Mouse (Mus musculus) hindbrain, embryonic 10.5 days (tissue): ENCODE results near the gene Prpf38b. TPM values are rescaled to one million over a fixed set of nuclear protein-coding genes. Genes with fewer than 3 reads are reported as not detected.
"Not testable (repeated sequence)": the region's sequence is repeated elsewhere in the genome, so short reads cannot be mapped to it uniquely, and the experiment has no call there.

Source experiments
- DNase-seq: peaks from one replicate; pipeline ENCODE4 v3.0.0-alpha.2; 2017; ENCODE audit warnings: low spot score
- H3K27ac ChIP-seq: fragments of 300-500 bp; sonication (generic); 2 replicates; pipeline ENCODE4 v1.5.1; 2016; ENCODE audit warnings: mild to moderate bottlenecking, moderate library complexity
- H3K27me3 ChIP-seq: fragments of 300-500 bp; sonication (generic); 2 replicates; pipeline ENCODE4 v1.6.1; 2016; ENCODE audit warnings: mild to moderate bottlenecking; ENCODE audit not compliant: poor library complexity, insufficient read depth, severe bottlenecking
- H3K36me3 ChIP-seq: fragments of 300-500 bp; sonication (generic); 2 replicates; pipeline ENCODE4 v1.6.1; 2016; ENCODE audit warnings: mild to moderate bottlenecking, moderate library complexity
- H3K4me1 ChIP-seq: fragments of 300-500 bp; sonication (generic); replicated peaks from 2 replicates; pipeline ENCODE4 v1.6.1; 2016; ENCODE audit warnings: mild to moderate bottlenecking
- H3K4me3 ChIP-seq: fragments of 300-500 bp; sonication (generic); 2 replicates; pipeline ENCODE4 v1.5.1; 2016; ENCODE audit warnings: mild to moderate bottlenecking, moderate library complexity
- H3K9me3 ChIP-seq: fragments of 300-500 bp; sonication (generic); 2 replicates; pipeline ENCODE4 v1.6.1; 2016; ENCODE audit warnings: mild to moderate bottlenecking, moderate library complexity
- WGBS: fragments of 180-500 bp; shearing (Covaris S2); methylation state at CpG from one replicate; pipeline ENCODE4 v1.1.7; 2016; 5-methylcytosine and 5-hydroxymethylcytosine counted together
- polyA plus RNA-seq: library from polyadenylated mRNA; unstranded; fragments of >200 nt; fragmentation: Nextera tagmentation; extraction: Ambion mirVana; gene quantifications from 2 replicates; pipeline ENCODE4 v1.2.1, GENCODE M21; 2016

Prpf38b gene
- polyA plus RNA-seq, 1 experiment from 2014 or later, result 52.6 TPM

- WGBS, result 96% methylated on average over 3 of the region's 3 CpGs
- H3K9me3 ChIP-seq, result no peaks in the 10 kb centered on the region
- no peak overlapping the region for H3K27ac ChIP-seq
- no peaks in the 10 kb centered on the region for H3K36me3 ChIP-seq
- no peak overlapping the region for H3K4me3 ChIP-seq
- no peaks in the 10 kb centered on the region for H3K27me3 ChIP-seq
- DNase-seq, result no peak
- H3K4me1 ChIP-seq, result no peaks in the 10 kb centered on the region
Observed at GRCm38 (mm10) chr3:108867449-108867848, 44.1 kb downstream of the Prpf38b start.

- 88% methylated on average over 3 of the region's 3 CpGs for WGBS
- Histone ChIP-seq H3K4me1 (no peaks in the 10 kb centered on the region), H3K4me3 (no peak overlapping the region), H3K27ac (no peak overlapping the region), H3K27me3 (no peaks in the 10 kb centered on the region), H3K36me3 (no peaks in the 10 kb centered on the region), H3K9me3 (no peaks in the 10 kb centered on the region)
- no peak for DNase-seq
Observed at GRCm38 (mm10) chr3:108865676-108866075, 45.9 kb downstream of the Prpf38b start.

- H3K4me3 ChIP-seq, result no peak overlapping the region
- H3K36me3 ChIP-seq, result no peaks in the 10 kb centered on the region
- no peak for DNase-seq
- 36% methylated on average over 3 of the region's 3 CpGs for WGBS
- no peaks in the 10 kb centered on the region for H3K9me3 ChIP-seq
- no peaks in the 10 kb centered on the region for H3K4me1 ChIP-seq
- no peak overlapping the region for H3K27ac ChIP-seq
- no peaks in the 10 kb centered on the region for H3K27me3 ChIP-seq
Observed at GRCm38 (mm10) chr3:108865129-108865528, 46.4 kb downstream of the Prpf38b start.

GRCm38 (mm10) chr3:108863091-108863490 is 48.4 kb downstream of the Prpf38b start:
- no peak for DNase-seq
- Histone ChIP-seq H3K27me3 (no peaks in the 10 kb centered on the region), H3K36me3 (no peaks in the 10 kb centered on the region), H3K4me1 (peaks cover 6% of the 10 kb centered on the region), H3K27ac (no peak overlapping the region), H3K9me3 (no peaks in the 10 kb centered on the region), H3K4me3 (no peak overlapping the region)
- 96% methylated on average over 10 of the region's 10 CpGs for WGBS

GRCm38 (mm10) chr3:108862282-108862681 is 49.2 kb downstream of the Prpf38b start:
- H3K9me3 ChIP-seq, H3K36me3 ChIP-seq, H3K4me1 ChIP-seq, H3K4me3 ChIP-seq, H3K27me3 ChIP-seq, DNase-seq, H3K27ac ChIP-seq: not testable (repeated sequence)
- 94% methylated on average over 4 of the region's 4 CpGs for WGBS

- peaks cover 19% of the 10 kb centered on the region for H3K4me1 ChIP-seq
- H3K9me3 ChIP-seq, result no peaks in the 10 kb centered on the region
- no peaks in the 10 kb centered on the region for H3K36me3 ChIP-seq
- no peak for DNase-seq
- no peaks in the 10 kb centered on the region for H3K27me3 ChIP-seq
- H3K4me3 ChIP-seq, result no peak overlapping the region
- no peak overlapping the region for H3K27ac ChIP-seq
- 78% methylated on average over 2 of the region's 2 CpGs for WGBS
Observed at GRCm38 (mm10) chr3:108860786-108861185, 50.7 kb downstream of the Prpf38b start.

- H3K9me3 ChIP-seq, result no peaks in the 10 kb centered on the region
- H3K27me3 ChIP-seq, result no peaks in the 10 kb centered on the region
- peak overlapping the region; percentile 25; the same call in 1 of the 2 replicates for H3K27ac ChIP-seq
- DNase-seq, result peak; percentile 40
- H3K36me3 ChIP-seq, result no peaks in the 10 kb centered on the region
- peaks cover 25% of the 10 kb centered on the region for H3K4me1 ChIP-seq
- H3K4me3 ChIP-seq, result no peak overlapping the region
- WGBS, result 47% methylated on average over 7 of the region's 7 CpGs
Observed at GRCm38 (mm10) chr3:108858231-108858770, 53.2 kb downstream of the Prpf38b start.

GRCm38 (mm10) chr3:108857714-108858113 is 53.8 kb downstream of the Prpf38b start:
- Histone ChIP-seq H3K27me3 (no peaks in the 10 kb centered on the region), H3K9me3 (no peaks in the 10 kb centered on the region), H3K4me1 (peaks cover 25% of the 10 kb centered on the region), H3K4me3 (no peak overlapping the region), H3K36me3 (no peaks in the 10 kb centered on the region), H3K27ac (peak overlapping the region; percentile 25; the same call in 1 of the 2 replicates)
- WGBS, result 84% methylated on average over 1 of the region's 1 CpGs
- DNase-seq, result no peak

- Histone ChIP-seq H3K27ac (no peak overlapping the region), H3K4me3 (no peak overlapping the region), H3K36me3 (no peaks in the 10 kb centered on the region), H3K27me3 (no peaks in the 10 kb centered on the region), H3K9me3 (no peaks in the 10 kb centered on the region), H3K4me1 (peaks cover 30% of the 10 kb centered on the region)
- no peak for DNase-seq
- WGBS, result 30% methylated on average over 3 of the region's 3 CpGs
Observed at GRCm38 (mm10) chr3:108857124-108857470, 54.4 kb downstream of the Prpf38b start.

GRCm38 (mm10) chr3:108856386-108857123 is 55.0 kb downstream of the Prpf38b start:
- H3K4me1 ChIP-seq, result peaks cover 33% of the 10 kb centered on the region
- no peaks in the 10 kb centered on the region for H3K9me3 ChIP-seq
- WGBS, result 54% methylated on average over 8 of the region's 8 CpGs
- no peaks in the 10 kb centered on the region for H3K27me3 ChIP-seq
- no peaks in the 10 kb centered on the region for H3K36me3 ChIP-seq
- no peak for DNase-seq
- no peak overlapping the region for H3K4me3 ChIP-seq
- no peak overlapping the region for H3K27ac ChIP-seq

- H3K4me1 ChIP-seq, result peaks cover 33% of the 10 kb centered on the region
- no peaks in the 10 kb centered on the region for H3K27me3 ChIP-seq
- DNase-seq, result no peak
- no peak overlapping the region for H3K4me3 ChIP-seq
- H3K36me3 ChIP-seq, result no peaks in the 10 kb centered on the region
- WGBS, result 82% methylated on average over 10 of the region's 10 CpGs
- H3K27ac ChIP-seq, result no peak overlapping the region; the same call in 1 of the 2 replicates
- H3K9me3 ChIP-seq, result no peaks in the 10 kb centered on the region
Observed at GRCm38 (mm10) chr3:108855864-108856263, 55.7 kb downstream of the Prpf38b start.

- no peak for DNase-seq
- 58% methylated on average over 12 of the region's 12 CpGs for WGBS
- Histone ChIP-seq H3K27me3 (no peaks in the 10 kb centered on the region), H3K4me1 (peaks cover 33% of the 10 kb centered on the region), H3K4me3 (no peak overlapping the region), H3K36me3 (no peaks in the 10 kb centered on the region), H3K9me3 (no peaks in the 10 kb centered on the region), H3K27ac (peak overlapping the region; percentile 62)
Observed at GRCm38 (mm10) chr3:108855371-108855770, 56.2 kb downstream of the Prpf38b start.

GRCm38 (mm10) chr3:108853266-108853665 is 58.3 kb downstream of the Prpf38b start:
- WGBS, result 85% methylated on average over 1 of the region's 1 CpGs
- H3K9me3 ChIP-seq, result no peaks in the 10 kb centered on the region
- no peak for DNase-seq
- H3K27me3 ChIP-seq, result no peaks in the 10 kb centered on the region
- H3K36me3 ChIP-seq, result no peaks in the 10 kb centered on the region
- H3K4me1 ChIP-seq, result peaks cover 29% of the 10 kb centered on the region
- H3K4me3 ChIP-seq, result no peak overlapping the region
- H3K27ac ChIP-seq, result no peak overlapping the region
